Mouse (Mus musculus) B cell, adult 2 months (primary cell): Measurements from ENCODE around the gene Prmt1.
A peak's percentile ranks its signal among the peaks of the same experiment; 100 is the strongest.

ENCODE experiments used
- DNase-seq, 2 experiments: peaks; one replicate each; pipeline ENCODE4 v3.0.0; 2022

Gene Prmt1

DNA sequence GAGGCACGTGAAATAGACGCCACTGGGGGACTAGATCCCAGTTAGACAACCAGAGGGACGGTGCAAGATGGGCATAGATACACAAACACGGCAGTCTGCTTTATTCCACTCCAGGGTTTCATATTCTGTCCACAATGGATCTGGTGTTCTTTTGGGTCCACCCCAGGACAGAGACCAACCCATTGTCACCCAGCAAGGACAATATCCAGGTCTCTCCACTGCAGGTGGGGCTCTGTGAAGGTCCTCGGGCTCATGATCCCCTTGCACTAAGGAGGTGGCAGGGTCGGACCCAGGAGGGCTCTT is 11.3 kb downstream of the Prmt1 start:
- DNase-seq: no peak

DNA sequence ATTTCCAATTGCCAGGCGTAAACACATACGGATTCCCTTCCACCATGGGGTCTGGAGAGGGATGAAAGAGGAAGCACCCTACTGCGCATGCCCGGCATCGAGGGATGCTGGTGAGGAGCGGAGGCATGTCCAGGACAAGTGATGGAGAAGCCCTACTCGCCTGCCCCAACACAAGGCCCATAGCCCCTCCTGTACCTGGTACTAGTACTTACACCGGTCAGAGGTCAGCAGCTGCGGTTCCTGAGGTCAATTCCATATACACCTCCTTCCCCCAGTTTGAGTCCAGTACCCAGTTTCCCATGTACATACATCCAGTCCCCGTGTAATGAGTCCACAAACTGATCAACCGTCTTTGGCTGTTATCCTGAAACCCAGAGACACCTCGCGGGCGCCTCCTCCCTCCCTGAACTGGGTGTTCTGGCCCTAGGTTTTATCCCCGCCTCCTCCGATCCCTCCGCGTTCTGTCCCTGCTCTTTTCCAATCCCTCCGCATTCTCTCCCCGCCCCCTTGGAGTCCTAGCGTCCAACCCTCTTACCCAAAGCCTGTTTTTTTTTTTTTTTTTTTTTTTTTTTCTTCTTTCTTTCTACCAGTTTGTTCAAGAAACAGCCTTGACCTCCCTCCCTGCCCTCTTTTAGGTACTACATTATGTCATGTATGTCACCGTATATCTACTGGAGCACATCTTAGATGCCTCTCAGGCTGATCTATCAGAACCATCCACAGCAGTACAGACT is 11.8 kb downstream of the Prmt1 start, which contains the start of gene Cpt1c:
Gene Cpt1c (minus strand): TSS at position 469 of the 734 bp plus-strand sequence.
- DNase-seq: peak in 1 of 2 experiments; percentile 36

DNA sequence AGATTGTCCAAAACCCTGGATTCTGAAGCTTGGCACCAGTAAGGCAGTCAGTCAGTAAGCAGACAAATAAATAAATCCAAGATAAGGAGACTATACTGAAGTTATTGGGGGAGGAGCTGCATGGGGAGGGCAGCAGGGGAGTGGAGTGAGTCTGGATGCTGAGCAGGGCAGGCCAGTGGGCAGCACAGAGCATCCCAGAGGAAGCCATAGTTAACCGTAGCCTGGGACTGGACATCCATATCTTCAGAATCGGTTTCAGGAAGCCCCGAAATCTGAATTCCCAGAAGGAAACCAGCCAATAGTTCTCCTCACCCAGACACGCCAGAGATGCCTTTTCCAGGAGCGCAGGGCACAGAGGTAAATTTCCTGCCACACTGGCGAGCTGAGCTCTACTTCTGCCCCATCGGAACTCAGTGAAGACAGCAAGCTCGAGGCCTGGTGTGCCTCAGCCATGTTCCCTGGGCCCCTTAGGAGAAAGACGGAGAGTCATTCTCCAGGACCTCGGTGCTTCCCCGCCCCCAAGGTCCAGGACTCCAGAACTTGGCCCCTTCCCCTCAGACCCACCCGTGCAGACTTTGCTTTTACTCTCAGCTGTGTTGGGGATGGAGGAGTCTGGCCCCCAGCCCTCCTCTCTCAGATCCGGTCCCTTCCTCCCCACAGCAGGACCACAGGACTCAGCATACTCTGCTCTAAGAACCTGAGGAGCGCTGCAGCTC is 12.8 kb downstream of the Prmt1 start:
- DNase-seq: no peak

DNA sequence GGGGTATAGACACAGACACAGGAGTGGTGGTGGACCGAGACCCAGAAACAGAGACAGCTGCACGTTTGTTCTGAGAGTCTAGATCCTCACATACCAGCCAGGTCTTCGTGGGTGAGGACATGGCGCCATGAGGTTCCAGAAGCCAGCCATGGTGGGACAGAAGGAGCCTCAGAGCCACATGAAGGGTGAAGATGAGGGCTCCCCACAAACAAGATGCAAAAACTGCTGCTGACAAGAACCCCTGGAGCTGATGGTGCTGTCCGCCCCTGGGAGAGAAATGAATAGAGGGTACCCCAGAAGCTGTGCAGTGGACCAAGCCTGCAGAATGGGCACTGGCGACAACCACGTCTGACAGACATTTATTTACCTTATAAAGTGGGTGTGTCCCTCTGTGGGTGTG is 15.2 kb downstream of the Prmt1 start:
- DNase-seq: no peak

DNA sequence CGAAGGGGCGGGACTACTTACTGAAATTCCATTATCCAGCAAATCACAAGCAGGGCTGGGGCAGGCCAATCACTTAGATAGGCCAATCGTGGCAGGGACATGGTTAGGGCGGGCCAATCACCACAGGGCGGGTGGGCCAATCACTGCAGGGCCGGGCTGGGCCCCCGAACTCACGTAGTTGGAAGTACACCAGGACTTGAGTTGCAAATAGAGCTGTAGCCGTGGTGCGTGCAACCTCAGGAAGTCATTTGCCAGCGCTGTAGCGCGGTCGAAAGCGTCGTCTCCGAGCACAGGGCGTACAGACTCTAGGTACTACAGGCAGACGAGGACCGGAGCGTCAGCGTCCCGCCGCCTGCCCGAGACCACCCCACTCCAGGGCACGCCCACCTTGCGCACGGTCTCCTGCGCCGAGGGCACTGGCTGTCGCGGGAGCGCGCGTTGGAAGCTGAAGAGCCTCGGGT is 16.1 kb downstream of the Prmt1 start:
- DNase-seq: peak; percentile 75 to 78

DNA sequence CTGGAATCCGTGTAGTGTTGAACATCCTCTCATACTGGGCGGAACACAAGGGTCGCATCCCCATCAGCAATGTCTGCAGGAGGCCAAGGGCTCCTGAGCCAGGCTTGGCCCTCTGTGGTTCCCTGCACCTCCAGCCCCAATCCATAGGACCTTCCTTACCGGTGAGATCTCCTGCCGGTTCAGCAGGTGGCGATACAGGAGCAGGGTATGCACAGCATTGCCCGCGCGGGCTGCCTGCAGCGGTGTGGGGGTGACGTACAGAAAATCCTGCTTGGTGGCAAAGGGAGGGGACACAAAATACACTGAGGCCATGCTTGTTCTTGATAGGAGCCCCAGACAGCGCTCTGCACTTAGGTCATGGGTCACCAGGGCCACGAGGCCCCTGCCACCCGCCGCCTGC is 19.7 kb downstream of the Prmt1 start:
- no peak for DNase-seq

DNA sequence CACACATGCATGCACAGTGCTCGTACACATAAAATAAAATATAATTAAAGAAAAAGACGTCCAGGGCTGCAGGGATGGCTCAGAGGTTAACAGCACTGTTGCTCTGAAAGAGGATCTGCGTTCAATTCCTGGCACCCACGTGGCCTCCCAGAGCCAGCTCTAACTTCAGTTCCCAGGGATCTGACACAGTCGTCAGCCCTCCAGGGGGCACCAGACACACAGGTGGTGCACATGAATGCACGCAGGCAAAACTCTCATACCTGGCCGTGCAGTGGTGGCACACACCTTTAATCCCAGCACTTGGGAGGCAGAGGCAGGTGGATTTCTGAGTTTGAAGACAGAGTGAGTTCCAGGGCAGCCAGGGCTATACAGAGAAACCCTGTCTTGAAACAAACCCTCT is 20.4 kb downstream of the Prmt1 start:
- peak in 1 of 2 experiments; percentile 37 for DNase-seq

DNA sequence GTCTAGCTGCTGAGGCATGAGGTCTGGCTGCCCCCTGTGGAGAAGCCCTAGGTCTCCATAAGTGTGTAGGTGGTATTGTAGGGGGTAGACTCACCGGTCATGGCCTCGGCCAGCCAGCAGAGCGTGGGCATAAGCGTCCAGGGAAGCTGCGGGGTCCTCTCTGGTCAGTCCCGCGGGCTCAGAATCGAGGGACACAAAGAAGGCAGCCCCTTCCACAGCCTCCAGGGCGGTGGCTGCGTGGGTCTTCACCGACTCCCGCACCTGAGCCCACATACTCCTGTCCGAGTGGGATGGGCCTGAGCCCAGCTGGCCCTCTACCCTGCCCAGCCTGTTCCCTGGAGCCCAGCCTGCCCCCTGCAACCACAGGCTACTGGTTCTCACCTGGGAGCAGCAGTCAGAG is 21.4 kb downstream of the Prmt1 start:
- DNase-seq: no peak

DNA sequence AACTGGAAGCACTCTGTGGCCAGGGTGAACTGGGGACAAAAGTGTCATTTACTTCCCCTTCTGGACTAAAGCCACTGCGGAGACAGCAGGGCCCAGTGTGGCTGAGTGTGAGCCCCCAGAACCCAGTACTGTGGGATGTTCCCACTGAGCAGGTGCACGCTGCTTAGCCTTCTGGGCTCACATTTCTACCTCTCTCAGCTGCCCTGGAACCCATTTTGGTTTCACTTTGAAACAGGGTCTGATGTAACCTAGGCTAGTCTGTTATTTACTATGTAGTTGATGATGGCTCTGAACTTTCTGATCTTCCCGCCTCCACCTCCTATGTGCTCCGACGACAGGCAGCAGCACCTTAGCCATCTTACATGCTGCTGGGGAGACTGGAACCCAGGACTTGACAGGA is 23.5 kb downstream of the Prmt1 start:
- DNase-seq: no peak

DNA sequence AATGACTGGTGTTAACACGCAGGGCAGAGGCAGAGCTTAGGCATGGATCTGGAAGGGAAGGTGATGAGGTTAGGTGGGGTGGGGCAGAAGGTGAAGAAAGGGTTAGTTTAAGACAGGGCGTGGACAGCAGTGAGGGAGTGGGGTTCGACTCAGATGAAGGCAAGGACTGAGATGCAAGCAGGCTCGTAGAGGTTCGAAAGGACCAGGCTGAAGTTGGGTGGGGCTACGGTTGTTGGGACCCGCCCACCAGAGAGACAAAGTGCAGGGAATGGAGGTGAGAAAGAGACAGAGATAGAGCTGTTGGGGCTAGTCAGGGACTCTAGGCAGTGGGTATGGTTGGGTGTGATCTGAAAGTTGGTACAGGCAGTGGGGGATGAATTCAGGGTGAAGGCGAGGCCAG is 24.0 kb downstream of the Prmt1 start:
- DNase-seq: no peak

DNA sequence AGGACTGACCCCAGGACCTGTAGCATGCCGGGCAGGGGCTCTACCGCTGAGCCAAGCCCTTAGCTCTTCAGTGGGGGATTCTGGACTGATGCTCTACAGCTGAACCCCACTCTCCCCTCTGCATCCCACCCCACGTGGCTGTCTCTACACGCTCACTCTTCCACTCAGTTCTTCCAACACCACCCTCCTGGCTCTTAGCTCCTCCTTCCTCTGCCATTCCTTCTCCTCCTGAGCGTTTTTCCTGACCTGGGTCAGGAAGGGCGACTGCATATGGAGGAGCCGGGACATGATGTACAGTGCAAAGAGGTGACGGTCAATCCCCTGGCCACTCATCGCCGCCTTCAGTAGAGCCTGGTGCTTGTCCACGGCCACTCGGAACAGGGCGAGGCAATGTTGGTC is 25.9 kb downstream of the Prmt1 start:
- DNase-seq: no peak

DNA sequence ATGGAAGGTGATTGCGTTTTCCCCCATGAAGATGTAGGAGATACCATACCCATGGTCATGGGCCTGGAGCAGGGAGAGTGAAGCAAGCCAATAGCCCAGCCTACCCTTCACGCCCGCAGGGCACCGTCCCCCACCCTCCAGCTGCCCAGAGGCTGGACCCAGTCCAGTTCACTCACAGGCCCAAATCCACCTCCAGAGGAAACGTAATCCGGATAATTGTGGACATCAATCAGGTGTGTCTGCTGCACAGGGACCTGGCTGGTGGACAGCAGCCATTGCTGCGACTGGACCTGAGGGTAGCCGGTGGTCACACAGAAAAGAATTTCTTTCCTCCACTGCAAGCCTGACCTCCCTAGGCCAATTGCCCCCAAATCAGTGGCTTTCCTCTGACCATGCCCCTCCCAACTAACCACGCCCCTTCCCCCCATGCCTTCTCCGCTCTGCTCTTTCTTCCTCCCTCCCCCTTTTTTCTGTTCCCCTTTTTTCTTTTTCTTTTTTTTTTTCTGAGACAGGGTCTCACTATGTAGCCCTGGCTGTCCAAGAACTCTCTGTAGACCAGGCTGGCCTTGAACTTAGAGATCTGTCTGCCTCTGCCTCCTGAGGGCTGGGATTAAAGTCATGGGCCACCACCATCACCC is 26.4 kb downstream of the Prmt1 start:
- peak; percentile 67 to 70 for DNase-seq

DNA sequence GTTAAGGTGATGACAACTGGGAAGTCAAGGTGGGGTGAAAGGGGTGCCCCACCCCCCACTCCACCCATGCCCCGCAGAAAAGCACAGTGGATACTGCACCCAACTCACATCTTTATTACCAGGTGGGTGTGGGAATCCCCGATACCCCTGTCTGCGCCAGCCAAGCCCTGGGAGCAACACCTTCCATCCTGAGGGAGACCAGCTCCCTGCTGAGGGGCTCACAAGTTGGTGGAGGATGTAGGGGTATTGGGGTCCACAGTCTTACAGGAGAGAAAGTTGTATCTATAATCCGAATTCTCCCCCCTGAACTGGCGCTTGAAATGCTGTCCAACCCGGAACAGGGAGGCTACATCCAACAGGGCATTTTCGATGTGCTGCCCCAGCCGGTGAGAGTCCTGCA is 27.1 kb downstream of the Prmt1 start:
- DNase-seq: no peak

DNA sequence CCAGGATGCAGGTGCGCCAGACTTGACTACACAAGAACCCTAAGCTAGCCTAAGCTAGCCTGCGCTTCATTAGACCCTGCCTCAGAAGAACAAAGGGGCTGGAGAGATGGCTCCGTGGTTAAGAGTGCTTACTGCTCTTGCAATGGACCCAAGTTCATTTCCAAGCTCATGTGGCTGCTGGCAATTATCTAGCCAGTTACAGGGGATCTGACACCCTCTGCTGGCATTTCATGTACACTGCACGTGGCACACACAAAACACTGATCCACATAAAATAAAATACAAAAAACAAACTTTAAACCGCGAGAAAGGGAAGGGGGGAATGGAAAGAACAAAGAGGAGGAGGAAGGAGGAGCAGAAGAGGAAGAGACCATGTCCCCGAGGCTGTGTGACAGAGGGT is 28.2 kb downstream of the Prmt1 start:
- peak; percentile 46 to 49 for DNase-seq

DNA sequence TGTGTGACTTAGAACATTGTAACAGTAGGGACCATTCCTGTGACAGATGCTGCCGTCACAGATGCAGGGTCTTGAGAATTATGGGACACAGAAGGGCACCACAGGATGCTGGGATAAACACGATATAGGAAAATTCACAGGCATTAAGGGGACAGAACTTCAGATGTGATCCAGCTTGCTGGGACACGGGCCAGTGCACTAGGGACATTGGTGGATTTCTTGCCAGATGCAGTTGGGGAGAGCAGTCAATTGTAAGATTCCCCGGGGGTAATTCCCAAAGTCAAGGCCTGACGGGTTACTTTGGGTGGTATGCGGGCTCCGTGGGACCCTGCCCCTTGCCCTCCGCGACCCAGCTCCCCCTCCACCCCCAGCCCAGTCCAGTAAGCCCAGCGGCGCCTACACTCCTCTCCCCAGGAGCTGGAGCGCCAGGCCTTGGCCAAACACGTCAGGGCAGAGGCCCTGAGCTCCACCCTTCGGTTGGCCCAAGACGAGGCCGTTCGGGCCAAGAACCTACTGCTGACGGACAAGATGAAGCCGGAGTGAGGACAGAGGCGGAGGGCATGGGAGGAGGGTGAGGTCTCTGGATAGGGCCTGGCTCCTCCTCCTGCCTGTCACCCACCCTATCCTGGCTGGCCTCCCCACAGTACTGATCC is 29.1 kb downstream of the Prmt1 start:
- no peak for DNase-seq

DNA sequence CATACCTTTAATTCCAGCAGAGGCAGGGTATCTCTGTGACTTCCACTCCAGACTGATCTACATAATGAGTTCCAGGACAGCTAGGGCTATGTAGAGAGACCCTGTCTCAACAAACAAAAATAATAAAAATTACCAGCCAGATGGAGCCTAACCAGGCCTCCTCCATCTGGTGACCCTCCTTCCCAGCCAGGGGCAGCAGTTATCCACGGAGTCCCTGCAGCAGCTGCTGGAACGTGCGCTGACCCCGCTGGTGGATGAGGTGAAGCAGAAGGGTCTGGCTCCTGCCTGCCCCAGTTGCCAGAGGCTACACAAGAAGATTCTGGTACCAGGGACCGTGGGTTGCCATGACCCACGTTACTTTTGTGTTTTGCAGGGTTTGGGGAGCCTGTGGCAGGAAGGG is 30.1 kb downstream of the Prmt1 start:
- DNase-seq: no peak

DNA sequence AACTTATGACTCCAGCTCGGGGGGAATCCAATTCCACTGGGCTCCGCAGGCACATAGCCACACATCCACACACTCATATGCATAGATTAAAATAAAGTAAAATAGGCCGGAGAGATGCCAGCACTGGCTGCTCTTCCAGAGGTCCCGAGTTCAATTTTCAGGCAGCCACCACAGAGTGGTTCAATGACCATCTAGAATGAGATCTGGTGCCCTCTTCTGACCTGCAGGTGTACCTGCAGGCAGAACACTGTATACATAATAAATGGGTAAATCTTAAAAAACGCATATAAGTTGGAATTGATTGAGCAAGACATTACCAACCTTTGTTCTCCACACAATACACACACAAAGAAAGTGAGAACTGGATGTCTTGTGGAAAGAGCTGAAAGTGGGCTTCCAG is 30.7 kb downstream of the Prmt1 start:
- DNase-seq: peak; percentile 55 to 58

DNA sequence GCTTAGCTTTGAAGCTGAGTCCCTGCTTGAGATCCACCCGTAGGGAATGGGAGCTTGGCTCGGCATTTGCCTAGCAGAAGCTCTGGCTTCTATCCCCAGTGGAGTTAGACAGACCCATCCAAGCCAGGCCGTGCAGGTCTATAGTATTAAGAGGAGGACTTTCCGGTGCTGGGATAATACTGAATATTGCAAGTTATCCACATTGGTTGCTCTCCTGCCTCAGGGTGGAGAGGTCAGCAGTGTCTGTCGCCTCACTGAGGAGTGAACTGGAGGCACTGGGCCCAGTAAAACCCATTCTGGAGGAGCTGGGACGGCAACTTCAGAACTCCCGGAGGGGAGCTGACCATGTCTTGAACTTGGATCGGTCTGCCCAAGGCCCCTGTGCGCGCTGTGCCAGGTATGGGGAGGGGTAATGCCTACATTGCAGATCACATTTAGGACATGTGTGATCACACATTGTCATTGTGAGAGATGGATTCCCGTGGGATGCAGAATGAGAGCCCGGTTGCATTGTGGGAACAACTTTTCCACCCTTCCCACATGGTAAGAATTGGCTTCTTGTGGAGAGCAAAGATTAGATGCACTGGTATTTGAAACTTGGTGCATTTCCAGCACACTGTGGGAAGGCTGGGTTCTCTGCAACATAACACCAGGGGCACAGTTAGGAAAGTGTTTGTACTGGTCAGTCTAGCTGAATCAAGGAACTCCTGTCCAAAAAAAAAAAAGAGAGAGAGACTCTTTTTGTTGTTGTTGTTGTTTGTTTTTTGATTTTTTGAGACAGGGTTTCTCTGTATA is 32.1 kb downstream of the Prmt1 start:
- no peak for DNase-seq

DNA sequence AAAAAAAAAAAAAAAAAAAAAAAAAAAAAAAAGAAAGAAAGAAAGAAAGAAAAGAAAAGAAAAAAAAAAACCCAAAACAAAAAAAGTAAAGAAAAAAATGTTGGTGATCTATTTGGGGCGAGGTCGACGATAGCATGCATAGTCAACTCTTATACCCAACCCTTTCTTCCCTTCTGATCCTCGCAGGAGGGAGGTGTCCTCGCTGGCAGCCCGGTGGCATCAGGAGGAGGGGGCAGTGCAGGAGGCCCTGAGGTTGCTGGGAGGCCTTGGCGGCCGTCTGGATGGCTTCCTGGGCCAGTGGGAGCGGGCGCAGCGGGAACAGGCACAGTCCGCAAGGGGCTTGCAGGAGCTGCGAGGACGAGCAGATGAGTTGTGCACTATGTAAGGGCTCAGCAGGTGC is 32.8 kb downstream of the Prmt1 start:
- DNase-seq: no peak

DNA sequence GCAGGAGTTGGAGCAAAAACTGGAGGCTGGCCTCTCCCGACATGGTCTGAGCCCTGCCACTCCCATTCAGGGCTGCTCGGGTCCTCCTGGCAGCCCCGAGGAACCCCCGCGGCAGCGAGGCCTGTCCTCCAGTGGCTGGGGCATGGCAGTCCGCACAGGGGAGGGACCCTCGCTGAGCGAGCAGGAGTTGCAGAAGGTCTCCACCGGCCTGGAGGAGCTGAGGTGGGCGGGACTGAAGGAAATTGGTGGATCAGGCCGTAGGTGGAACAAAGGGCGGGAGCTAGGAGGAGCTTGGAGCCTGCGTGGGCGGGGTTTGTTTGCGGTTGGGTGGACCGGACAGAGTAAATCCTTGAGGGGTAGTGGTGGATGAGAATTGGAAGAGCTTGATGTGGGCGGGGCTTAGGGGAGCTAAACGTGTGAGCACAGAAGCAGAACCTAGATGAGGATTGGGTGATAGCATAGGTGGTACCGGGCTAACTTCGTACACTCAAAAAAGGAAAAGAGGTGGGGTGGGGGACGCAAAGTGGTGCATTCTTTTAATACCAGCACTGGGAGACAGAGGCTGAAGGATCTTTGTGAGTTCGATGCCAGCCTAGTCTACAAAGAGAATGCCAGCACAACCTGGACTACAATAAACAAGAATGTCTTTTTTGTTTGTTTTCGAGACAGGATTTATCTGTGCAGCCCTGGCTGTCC is 33.6 kb downstream of the Prmt1 start:
- DNase-seq: peak; percentile 65 to 68

DNA sequence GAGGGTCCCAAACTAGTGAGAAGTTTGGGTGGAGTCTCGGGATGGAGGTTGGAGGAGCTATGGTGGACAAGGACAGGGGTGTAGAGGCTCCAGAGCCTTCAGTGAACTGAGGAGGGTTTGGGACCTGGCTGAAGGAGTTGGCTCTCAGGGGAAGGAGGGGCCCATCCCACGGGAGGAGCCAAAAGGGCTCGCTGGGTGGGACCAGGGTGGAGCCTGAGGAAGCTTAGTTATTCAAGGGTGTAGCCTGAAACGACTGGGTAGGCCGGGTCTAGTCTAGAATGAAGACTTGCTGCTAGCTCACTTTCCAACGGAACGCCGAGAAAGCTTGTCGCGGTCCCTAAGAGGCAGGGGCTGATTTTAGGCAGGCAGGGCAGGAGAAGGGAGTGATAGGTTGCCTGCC is 34.4 kb downstream of the Prmt1 start:
- peak; percentile 21 to 28 for DNase-seq

DNA sequence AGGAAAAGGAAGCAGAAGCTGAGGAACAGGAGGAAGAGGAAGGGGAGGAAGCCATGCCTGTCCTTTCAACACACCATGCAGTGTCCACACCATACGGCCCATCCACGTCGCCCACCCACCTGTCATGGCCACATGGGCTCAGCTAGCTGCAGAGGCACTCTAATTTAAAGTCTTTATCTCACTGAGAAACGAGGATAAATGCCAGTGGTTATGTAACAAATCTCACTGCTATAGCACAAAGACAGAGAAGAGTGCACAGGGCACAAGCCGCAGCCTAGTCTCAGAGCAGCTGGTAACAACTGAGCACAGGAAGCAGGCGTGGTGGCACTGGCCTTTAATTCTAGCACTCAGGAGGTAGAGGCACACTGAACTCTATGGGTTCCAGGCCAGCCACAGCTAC is 36.4 kb downstream of the Prmt1 start:
- DNase-seq: no peak
